Mouse (Mus musculus): Measurements from ENCODE around the gene Nfe2.

Nfe2 gene

GRCm38 (mm10) chr15:103257790-103258728 is at the start of gene Nfe2:
Gene Nfe2, minus strand, starts transcription at chr15:103258403.
- peak; percentile 52 for DNase-seq (ENCODE audit: low spot score)

DNA sequence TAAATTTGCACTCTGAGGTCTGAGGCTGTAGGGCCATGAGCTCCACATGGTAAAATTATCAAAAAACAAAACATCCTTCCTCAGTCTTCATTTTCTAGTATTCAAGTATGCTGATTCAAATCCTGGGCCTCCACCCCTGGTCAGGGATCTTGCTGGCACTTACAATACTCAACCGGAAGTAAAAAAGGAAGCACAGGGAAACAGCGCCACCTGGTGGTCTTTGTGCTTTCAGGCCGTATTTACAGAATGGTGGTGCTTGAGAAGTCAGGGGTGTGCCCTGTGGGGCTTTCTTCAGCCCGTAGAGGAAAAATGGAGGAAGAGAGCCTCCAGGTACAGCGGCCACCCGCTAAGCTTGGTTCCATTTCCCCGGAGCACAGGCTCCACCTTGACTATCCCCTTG is 48.9 kb upstream of the Nfe2 start:
- peak; percentile 99 for DNase-seq (ENCODE audit: low spot score)

DNA sequence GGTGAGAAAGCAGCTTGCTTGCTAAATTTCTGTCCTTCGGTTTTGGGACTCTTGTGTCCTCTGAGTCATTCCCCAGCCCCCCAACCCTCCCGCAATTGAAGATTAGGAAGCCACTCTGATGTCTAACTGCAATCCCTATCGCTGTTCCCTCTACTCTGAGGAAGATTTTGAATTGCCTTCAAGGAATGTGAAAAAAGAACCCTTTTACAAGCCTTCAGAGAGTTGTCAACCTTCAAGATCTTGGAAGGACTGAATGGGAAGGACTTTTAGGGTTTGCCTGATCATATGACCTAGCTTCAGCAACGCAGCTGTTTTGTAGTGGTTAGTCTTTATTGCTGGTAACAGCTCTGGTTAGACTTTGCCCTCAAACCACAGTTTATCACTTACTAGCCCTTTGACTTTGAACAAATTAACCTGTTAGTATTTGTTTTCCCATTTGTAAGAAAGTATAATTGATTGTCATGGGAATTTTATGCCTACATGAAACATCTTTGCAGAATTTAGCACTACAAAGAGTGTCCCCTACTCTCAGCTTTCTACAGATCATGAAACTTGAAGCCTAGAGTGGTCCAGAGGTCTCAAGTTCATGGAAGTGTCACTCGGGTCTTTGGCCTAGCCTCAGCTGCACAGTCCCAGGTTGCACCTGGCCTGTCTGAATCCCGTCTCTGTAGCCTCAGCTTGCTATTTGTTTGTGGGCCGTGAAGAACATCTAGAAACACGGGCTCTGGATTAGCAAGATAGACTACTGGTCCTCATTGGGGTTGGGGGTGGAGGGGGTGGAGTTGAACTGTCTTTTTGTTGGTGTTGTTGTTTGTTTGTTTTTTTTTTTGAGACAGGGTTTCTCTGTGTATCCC is 47.8 kb upstream of the Nfe2 start:
- DNase-seq (ENCODE audit: low spot score), result peak; percentile 74

DNA sequence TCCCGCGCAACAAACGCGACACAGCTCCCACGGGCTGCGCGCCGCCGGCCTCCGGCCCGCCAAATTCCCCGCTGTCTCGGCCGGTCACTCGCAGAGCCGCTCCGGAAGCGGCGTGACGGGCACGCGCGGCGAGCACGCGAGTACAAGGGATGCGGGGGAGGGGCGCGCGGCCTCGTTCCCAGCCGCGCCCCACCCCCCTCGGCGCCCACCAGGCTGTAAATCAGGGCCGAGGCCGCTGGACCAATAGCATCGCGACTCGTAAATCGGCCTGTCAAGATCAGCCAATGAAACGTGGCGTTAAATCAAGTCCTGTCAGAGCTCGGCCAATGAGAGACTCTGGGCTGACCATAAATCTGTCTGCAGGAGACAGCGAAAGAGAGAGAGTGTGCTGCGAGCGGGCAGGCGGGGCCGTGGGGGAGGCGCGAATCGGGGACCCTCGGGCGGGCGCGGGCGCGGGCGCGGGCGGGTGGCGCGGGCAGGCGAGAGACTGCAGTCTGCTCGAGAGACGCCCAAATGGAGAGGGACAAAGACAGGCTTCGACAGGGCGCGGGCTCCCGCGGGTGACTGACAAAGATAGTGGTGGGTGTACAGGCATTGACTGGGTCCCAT is 47.0 kb upstream of the Nfe2 start:
- DNase-seq (ENCODE audit: low spot score), result peak; percentile 100

- DNase-seq (ENCODE audit: low spot score), result no peak
Observed at GRCm38 (mm10) chr15:103304616-103304969, 46.4 kb upstream of the Nfe2 start.

GRCm38 (mm10) chr15:103303916-103304615 is 45.9 kb upstream of the Nfe2 start:
- peak; percentile 72 for DNase-seq (ENCODE audit: low spot score)

GRCm38 (mm10) chr15:103302341-103303021 is 44.3 kb upstream of the Nfe2 start:
- DNase-seq (ENCODE audit: low spot score), result no peak

- peak; percentile 62 for DNase-seq (ENCODE audit: low spot score)
Observed at GRCm38 (mm10) chr15:103301547-103302340, 43.5 kb upstream of the Nfe2 start.

GRCm38 (mm10) chr15:103301046-103301445 is 42.8 kb upstream of the Nfe2 start:
- DNase-seq (ENCODE audit: low spot score), result peak; percentile 90

DNA sequence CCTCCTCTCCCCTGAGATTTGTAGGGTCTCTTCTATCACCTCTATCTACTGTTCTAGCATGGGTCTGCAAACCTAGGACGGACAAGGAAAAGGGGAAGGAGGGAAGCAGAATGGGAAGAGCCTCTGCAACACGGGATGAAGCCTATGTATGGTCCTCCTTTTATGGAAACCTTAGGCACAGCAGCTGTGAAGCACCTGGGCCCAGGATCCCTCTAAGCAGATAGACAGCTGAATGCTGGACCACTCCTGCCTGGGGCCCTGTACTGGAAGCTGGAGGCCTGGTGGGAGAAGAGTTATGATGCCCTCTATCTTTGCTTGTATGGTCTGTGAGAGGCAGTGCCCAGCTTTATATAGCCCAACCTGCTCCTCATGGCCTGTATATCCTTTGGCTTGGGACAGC is 42.4 kb upstream of the Nfe2 start:
- DNase-seq (ENCODE audit: low spot score), result no peak

DNA sequence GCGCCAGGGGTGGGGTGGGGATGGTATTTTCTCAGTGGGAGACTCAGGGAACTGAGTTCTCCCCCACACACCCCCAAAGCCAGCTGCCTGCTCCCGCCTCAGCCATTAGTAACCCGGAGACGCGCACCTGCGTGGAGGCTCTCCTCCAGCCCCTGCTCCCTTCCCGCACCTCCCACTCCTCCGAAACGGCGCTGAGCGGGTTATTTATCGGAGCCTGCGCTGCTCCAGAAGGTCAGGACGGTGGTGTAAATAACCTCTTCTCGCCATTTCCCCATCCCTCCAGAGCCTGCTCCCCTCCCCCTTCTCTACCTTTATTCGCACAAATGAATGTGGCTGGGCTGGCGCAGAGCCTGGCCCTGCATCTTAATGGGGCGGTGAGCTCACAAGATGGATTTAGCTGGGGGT is 41.9 kb upstream of the Nfe2 start:
- no peak for DNase-seq (ENCODE audit: low spot score)

- no peak for DNase-seq (ENCODE audit: low spot score)
Observed at GRCm38 (mm10) chr15:103299644-103300043, 41.4 kb upstream of the Nfe2 start.

- DNase-seq (ENCODE audit: low spot score), result no peak
Observed at GRCm38 (mm10) chr15:103298861-103299616, 40.8 kb upstream of the Nfe2 start.

- no peak for DNase-seq (ENCODE audit: low spot score)
Observed at GRCm38 (mm10) chr15:103298026-103298425, 39.8 kb upstream of the Nfe2 start.

GRCm38 (mm10) chr15:103297313-103297712 is 39.1 kb upstream of the Nfe2 start:
- DNase-seq (ENCODE audit: low spot score), result no peak

- DNase-seq (ENCODE audit: low spot score), result no peak
Observed at GRCm38 (mm10) chr15:103295851-103296250, 37.6 kb upstream of the Nfe2 start.

- no peak for DNase-seq (ENCODE audit: low spot score)
Observed at GRCm38 (mm10) chr15:103294649-103295048, 36.4 kb upstream of the Nfe2 start.

DNA sequence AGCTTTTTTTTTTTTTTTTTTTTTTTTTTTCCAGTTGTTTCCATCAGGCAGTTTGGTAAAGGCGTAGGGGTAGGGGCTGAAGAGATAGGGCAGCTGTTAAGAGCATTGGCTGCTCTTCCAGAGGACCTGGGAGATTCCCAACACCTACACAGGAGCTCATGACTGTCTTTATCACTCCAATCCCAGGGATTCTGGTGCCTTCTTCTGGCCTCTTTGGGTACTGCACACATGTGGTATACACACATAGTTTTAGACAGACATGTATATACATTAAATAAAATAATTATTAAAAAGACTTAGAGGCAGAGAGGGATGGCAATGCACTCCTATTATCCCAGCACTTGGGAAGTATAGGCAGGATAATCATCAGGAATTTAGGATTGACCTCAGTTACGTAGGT is 35.2 kb upstream of the Nfe2 start:
- DNase-seq (ENCODE audit: low spot score), result no peak

- no peak for DNase-seq (ENCODE audit: low spot score)
Observed at GRCm38 (mm10) chr15:103292673-103293345, 34.6 kb upstream of the Nfe2 start.

All from adipocyte (in vitro differentiated cells).